Mouse (Mus musculus): ENCODE data around the gene Btg2.

Btg2 gene

DNA sequence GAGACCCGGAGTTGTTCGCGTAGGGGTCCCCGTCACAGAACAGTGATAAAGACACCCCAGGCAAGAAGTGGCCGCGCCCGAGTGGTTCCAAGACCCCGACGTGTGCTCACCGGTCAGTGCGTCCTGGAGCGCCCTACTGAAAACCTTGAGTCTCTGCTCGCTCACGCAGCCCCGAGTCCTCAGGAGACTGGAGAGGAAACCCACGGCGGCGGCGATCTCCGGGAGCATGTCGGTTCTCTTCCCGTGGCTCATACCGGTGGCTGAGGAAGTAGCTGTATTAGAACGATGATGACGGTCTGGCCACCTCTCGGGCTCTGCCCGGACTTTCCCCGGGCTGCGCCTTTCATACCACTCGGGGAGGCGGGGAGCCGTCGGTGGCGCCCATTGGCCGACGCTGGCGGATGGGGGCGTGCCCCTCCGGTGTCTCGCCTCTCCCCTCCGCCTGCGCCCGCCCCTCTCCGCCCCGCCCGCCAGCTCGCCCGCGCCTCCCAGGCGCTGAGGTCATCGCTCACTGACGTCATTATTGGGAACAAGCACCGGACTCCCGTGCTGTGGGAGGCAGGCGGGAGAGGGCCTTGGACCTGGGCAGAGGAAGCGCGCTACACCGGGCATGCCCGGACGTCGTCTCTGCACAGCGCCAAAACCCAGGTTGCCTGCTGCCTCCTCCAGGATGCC lies at the start of gene Btg2:
Gene Btg2, minus strand, starts transcription at position 319 of the 675 bp plus-strand sequence.
- DNase-seq = peak; percentile 97

DNA sequence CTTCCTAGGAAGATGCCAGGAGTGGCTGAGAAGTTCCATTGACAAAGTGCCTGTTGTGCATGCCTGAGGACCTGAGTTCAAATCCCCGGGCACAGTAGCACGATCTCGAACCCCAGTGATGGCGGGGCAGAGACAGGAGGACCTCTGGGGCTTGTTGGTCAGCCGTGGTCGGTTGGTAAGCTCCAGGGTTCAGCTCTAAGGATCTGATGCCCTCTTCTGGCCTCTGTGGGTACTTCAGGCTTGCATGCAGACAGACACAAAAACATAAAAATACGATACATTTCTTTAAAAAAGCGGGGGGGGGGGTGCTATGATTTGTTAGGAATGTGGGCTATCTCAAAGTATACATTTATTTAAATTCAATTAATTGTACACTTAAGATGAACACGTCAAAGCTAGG lies 43.3 kb upstream of the Btg2 start:
- DNase-seq = no peak

DNA sequence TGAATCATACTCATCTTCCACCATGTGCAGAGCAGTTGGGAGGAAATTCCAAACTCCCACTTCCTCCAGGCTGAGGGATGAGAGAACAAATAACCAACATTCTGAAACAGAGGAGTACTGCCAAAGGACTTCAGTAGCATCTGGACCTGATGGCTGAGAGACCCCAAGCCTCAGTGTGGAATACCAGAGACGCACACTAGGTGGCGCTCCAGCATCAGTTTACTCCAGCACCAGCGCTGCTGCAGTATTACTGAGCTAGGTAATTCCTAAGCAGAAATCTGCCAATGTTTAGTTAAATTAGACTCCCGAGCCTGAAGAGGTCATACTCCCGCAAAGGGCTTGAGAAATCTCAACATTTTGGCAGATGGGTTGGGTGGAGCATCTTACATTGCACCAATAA lies 41.3 kb upstream of the Btg2 start:
- DNase-seq = peak; percentile 66

DNA sequence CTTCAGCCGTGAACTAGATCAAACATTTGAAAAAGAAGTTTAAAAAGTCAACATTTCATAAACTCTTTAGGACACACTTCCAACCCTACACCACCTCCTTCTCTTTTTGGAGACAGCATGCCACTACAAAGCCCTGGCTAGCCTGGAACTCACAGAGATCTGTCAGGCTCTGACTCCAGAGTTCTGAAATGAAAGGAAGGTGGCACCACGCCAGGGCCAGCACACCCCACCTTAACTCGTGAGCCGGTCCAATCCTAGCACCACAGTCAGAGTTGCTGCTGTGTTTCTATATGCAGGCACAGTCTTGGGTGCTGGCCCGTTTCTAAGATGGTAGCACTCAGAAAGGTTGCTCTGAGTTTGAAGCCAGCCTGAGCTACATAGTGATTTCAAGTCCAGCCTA lies 38.2 kb upstream of the Btg2 start:
- DNase-seq = no peak

DNA sequence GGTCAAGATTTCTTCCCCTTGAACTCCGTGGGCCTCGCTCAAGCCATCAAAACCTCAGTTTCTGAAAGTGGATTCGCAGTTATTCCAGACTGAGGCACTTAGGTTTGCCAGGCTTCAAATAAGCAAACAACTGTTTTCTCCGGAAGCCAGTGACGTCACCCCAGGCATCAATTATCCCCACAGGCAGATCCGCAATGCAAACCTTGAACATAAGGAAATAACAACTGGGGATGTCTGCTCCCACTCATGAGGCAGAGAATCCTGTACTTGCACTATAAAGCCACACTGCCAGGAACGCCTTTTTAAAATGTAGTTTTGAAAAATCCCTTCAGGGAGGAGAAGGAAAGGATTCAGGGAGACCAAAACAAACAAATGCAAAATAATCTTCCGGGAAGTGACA lies 36.5 kb upstream of the Btg2 start:
- no peak for DNase-seq

DNA sequence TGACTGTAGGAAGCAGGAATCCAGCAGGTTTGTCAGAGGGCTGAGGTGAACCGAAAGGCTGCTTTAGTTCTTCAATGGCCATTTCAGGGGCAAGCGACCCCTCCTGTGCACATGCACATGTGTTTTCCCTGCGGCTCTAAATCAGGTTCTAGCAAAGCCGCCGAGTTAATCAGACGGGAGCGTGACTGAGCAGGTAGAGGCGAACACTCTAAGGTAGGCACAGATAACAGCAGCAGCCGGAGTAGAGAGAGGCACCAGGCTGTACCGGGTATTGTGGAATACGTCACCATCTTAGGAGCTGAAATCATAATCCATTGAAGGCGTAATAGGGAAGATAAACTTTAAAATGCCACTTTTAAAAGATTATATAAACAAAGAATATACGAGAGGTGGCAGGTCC lies 35.8 kb upstream of the Btg2 start:
- DNase-seq = no peak

DNA sequence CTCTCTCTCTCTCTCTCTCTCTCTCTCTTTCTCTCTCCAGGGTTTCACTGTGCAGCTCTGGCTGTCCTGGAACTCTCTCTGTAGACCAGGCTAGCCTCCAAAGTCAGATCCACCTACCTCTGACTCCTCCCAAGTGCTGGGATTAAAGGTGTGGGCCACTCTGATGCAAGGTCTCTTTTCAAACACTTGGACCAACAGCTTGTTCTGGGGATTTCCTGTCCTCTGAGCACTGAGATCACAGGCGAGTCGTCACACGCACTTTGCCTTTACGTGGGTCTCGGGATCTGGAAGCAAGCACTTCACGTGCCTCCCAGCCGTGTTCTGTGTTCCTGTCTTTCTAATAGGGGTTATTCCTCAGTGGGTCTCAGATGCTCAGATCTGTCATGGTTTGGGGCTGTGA lies 35.1 kb upstream of the Btg2 start:
- DNase-seq = no peak

DNA sequence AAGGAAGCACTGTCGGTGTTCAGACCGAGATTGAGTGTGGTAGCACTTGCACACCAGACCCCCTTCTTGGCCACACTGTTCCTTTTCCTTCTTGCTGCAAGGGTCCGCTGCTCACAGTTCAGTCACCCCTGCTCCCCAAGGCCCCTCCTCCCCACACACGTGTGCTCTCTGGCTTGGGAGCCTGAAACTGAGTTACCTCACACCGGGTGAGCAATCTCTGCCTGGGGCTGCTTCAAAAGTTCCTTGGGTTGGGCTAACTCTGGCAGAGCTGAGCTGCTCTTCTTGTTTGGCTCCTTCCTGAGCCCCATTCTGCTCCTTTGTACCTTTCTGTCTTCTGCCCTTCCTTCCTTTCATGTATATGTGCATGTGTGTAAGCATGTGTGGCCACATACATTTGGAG lies 34.6 kb upstream of the Btg2 start:
- DNase-seq = no peak

DNA sequence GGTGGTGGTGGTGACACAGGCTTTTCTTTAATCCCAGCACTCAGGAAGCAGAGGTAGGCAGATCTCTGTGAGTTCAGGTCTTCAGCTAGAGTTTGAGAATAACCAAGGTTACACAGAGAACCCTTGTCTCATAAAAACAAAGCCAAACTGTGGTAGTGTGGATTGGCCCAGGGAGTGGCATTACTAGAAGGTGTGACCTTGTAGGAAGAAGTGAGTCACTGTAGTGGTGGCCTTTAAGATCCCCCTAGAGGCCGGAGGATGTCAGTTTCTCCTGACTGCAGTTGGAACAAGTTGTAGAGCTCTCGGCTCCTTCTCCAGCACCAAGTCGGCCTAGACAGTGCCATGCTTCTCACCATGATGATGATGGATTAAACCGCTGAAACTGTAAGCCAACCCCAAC lies 32.1 kb upstream of the Btg2 start, which contains the start of gene Chit1:
Gene Chit1, plus strand, starts transcription at position 264 of the 400 bp plus-strand sequence.
- no peak for DNase-seq

DNA sequence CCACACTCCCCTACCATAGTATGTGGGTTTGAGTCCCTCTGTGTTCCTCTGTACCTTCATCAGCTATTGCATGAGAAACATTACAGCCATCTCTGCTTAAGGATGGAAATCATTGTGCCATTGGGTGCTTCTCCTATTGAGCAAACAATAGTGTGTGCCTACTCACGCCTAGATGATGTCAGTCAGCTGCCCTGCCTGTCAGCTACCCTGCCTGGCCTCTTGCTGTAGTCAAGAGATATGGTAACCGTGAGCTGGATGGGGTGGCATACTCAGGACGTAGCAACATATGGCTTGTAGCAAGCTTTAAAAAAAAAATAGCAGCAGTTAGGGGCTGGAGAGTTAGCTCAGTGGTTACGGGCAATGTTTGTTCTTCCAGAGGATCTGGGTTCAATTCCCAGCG lies 31.5 kb upstream of the Btg2 start:
- no peak for DNase-seq

DNA sequence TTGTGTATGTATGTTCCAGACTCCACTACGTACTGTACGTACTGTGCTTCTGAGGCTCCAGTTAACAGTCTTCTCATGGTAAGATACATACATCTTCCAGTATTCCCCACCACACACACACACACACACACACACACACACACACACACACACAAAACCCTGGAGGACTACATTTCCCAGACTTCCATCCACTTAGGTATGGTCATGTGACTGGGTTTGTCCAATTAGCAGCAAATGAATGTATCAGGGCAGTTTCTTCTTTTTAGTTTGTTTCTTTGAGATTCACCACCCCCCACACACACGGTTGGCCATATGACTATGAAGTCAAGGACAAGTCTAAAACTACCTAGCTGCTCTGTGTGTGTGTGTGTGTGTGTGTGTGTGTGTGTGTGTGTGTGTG lies 31.1 kb upstream of the Btg2 start:
- no peak for DNase-seq

DNA sequence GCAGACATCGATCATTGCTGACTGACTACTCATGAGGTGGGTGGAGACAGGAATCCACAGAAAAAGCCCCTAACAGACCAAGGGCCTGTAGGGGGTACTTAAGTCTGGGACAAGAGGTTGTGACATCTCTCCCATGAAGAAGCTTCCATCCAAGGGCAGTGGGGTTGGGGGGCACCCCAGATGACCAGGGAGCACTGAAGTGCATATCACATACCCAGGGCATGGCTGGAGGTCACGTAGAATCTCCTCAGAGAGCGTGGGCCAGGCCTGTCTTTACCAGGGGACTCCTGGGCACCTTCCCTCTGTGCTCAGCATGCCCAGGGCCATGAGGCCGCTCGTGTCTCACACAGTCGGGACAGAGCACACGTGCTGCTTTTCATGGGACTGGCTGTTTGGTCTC lies 28.9 kb upstream of the Btg2 start:
- DNase-seq = no peak

DNA sequence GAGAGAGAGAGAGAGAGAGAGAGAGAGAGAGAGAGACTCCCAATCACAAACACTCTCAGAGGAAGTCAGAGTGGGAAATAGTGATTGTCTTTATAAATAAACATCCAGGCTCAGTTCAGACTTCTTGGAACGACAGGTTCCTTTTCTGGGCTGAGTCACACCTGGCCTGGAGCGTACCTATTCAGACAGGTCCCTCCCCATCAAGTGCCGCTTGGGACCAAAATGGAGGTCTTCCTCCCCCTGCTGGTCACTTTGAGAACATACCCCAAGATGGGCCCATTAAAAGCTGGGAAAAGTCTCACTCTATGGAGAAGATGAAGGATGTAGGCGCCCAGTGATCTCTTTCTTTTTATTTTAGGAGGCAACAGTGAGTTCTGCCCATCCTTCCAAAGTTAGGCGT lies 27.8 kb upstream of the Btg2 start:
- peak; percentile 56 for DNase-seq

DNA sequence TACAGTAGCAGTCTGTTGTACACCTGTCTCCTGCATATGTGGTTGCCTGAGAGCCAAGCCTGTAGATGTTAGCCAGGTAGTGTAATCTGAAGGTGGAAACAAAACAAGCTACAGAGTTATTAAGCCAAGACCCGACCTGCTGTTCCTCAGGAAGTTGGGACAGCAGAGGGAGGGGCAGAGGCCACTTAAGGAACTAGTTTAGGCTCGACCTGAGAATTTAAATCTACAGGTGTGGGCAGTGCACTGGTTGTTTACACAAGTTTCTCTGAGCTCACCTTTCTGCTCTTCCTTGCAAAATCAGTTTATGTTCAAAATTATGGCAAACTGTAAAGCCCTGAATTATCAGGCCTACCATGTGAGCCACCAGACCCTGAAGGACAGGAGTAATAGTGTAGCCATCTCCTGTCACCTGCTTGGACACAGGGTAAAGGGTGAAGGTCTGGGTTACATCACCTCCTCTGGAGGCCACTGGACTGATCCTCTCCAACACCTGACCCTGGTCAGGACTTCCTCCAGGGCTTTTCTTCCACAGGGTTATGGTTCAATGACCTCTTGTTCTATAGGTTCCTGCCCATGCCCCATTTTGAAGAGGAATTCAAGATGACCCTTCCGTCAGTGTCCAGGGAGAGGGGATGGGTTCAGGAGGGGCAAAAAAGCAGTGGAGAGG lies 27.0 kb upstream of the Btg2 start:
- DNase-seq = no peak

DNA sequence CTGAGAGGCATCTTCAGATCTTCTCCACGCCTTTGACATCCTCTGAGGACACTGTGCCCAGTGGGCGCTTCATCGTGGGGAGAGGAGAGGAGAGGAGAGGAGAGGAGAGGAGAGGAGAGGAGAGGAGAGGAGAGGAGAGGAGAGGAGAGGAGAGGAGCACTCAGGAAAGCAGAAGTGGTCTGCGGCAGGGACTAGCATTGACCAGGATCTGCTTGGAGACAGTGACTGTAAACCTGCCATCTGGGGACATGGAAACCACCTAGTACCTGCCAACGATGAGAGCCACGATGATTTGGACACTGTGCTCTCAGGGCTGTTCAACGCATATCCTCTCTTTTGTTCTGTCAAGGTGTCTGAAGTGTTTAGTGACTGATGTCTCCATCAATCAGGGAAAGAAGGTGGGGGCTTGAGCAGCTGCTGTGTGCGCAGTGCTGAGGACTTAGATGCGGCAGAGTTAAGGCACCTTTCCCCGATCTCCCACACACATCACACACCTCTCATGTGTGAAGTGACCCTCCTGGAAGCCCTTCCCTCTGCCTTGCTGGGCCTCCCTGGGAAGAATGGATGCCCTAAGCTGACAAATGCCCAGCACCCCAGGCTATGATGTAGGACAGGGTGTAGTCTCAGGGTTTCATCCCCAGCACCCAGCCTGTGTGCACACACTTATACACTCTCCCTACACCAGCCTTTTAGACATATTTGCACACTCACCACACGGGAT lies 26.3 kb upstream of the Btg2 start:
- DNase-seq = no peak

DNA sequence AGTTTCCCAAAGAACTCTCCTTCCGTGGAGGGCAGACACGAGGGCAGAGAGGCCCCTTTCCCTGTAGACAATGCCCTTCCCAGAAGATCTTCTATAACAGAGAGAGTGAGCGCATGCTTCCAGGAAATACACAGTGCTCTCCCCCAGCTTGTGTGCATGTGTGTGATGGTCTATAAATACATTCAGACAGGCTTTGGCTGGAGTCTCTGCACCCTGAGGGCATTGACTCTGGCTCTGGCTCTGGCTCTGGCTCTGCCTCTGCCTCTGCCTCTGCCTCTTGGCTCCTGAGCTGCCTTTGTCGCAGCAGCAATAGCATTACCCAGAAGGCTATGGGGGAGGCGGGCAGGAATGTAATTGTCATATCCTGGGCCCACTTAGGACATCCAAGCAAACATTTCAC lies 24.9 kb upstream of the Btg2 start:
- DNase-seq = no peak

DNA sequence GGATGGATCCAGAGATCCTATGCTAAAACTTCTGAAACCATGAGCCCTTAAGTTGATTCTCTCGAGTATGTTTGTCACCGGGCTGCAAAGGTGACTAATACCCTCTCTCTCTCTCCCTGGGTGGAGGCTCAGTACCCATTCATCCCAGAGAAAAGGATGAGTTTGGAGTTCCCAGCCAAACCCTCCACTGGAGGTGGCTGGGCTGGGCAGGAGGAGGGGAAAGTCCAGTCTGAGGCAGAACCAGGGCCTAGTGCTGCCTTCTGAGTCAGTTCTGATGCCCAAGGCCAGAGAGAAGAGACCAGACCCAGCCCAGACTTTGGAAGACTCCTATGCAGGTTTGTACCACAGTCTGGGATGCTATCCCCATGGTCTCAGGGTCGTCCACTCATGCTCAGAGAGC lies 22.7 kb upstream of the Btg2 start:
- no peak for DNase-seq

DNA sequence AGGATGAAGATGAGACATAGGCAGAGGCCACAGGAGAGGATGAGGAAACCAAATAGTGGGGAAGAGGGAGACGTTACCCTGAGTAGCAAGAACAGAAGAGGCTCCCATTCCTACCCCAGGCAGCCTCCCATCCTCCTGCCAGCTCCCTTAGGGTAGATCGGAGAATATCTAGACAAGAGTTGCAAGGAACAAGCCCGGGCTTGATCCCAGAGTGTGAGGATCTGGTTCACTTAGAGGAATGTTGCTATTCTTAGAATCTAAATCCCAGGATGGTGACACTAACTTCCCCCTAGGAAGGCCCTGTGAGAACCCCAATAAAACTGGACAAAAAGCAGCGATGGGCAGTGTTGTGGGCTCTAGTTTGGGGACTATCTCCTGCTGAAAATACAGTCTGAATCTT lies 22.0 kb upstream of the Btg2 start:
- no peak for DNase-seq

DNA sequence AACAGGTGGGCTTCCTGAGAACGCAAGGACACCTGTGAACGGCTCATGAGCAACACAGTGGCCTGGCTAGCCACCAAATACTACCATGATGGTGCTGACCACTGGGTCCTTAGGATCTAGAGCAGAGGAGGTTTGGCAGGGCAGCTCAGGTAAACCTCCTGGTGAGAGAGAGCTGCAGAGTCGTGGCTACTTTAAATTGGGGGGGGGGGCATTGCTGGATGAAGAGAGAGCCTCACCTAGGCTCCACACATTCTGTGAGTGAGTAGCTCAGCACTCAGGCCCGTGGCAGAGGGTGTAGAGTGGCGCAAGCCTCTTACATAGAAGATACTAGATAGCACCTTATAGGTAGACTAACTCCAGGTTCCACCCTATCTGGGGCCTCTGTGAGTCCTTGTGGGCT lies 21.5 kb upstream of the Btg2 start:
- no peak for DNase-seq

DNA sequence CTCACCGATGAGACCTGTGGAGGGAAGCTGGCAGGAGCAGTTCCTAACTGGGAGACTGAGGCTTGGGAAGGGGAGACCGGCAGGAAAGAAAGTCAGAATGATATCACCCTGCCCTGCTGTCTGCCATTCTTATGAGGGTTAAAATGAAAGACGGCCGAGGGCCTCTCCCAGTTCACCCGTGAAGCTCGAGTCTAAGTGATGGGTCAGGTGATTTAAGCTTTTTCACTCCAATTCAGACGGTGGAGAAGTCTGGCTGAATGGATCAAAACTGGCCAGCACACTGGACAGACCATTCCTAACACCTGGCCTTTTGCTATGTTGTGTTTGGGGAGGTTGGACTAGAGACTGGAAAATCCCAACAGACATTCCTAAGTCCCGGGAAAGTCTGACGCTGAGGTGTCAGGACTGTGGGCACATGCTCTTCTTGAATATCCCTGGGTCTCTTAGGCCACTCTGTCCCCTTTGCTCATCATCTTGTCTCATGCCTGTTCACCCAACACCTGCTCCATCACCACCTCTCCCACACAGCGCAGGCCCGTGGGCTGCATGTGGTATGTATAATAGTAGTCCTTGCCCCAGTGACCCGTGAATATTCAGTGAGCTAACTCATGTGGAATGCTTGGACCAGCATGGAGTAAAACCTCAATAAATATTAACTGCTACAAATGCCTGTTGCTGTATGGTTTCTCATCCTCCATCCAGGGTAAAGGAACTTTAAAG lies 20.8 kb upstream of the Btg2 start:
- peak; percentile 67 for DNase-seq

DNA sequence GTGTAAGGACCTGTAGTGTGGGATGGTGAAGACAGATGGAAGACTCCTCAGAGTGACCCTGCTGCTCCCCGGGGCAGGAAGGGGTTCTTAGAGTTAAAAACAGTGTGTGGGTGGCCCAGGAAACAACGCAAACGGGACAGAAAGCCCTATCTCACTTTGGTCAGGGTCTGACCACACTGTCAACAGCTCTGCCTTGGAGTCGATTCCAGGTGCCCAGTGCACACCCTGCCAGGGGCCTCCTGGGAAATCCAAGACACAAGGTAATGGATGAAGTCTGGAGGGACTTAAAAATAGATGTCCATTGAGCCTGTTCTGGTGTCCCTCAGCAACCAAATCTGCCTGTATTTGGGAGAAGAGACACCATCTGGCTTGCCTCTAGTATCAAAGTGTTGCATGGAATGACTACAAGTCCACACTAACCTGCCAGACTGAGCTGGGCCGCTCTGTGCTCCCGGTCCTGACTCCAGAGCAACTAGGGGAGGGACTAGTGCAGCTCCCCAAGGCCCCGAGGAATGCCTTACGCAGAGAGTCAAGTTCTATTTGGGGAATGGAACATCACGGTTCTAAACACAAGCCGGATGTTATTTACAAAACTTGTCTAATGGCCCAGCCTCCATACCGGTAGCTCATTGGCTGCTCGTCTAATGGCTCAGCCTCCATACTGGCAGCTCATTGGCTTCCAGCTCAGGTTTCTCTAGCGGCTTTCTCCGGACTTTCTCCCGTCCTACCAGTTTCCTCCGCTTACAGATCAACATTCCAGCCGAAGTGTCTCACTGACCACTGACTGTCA lies 20.0 kb upstream of the Btg2 start:
- peak; percentile 95 for DNase-seq

DNA sequence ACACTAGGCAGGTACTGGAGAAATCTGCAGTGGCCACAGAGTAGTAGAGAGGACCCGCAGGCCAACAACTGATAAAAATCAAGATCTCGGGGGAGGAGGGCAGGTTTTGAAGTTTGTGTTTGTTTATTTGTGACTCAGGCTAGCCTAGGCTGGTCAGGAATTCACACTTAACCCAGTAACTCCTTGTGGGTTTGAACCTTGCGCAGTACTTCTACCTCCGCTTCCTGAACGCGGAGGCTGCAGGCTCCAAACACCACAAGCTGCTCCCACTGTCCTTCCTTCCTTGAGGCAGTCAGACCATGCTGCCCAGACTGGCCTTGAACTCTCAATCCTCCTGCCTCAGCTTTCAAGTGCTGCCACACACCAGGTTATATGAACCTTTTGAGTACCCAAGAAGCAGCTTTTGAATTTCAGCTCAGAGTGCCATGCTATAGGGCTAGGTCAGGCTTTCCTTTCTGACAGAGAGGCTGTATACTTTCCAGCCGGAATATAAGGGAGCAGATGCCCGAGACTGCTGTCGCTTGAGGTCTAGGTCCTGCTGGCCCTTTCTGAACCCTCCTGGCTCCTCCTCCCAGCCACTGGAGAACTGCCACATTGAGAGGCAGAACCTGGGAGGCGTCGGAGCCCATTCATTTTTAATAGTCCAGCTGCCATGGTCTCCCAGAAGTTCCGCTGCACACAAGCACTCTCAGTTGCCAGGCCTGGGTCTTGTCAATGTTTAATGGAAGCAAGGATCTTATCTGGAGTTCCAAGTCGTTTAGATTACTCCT lies 19.2 kb upstream of the Btg2 start:
- peak; percentile 67 for DNase-seq
